Mouse (Mus musculus) embryonic facial prominence, embryonic 14.5 days (tissue): Measurements from ENCODE around the gene Macrod2. TPM values are rescaled to one million over a fixed set of nuclear protein-coding genes. Genes with fewer than 3 reads are reported as not detected.
A peak's percentile ranks its signal among the peaks of the same experiment; 100 is the strongest.

Source experiments
- ATAC-seq: fragments of 200-750 bp; cut with Nextera tagmentation; 2 replicates; pipeline ENCODE4 v1.8.0; 2017; ENCODE audit warnings: low read depth, moderate number of reproducible peaks, moderate TSS enrichment
- DNase-seq: peaks from one replicate; pipeline ENCODE4 v3.0.0-alpha.2; 2015; ENCODE audit warnings: low spot score
- H3K27ac ChIP-seq: fragments of 300-500 bp; sonication (generic); replicated peaks from 2 replicates; pipeline ENCODE4 v1.5.1; 2014; ENCODE audit warnings: low read depth, mild to moderate bottlenecking, low read length, moderate library complexity
- H3K27me3 ChIP-seq: fragments of 300-500 bp; sonication (generic); replicated peaks from 2 replicates; pipeline ENCODE4 v1.6.1; 2014; ENCODE audit warnings: low read length; ENCODE audit not compliant: control insufficient read depth, insufficient read depth
- H3K36me3 ChIP-seq: fragments of 300-500 bp; sonication (generic); 2 replicates; pipeline ENCODE4 v1.6.1; 2014; ENCODE audit warnings: low read length, mixed read lengths; ENCODE audit not compliant: control insufficient read depth, insufficient read depth
- H3K4me1 ChIP-seq: fragments of 300-500 bp; sonication (generic); 2 replicates; pipeline ENCODE4 v1.6.1; 2014; ENCODE audit warnings: antibody characterized with exemption, low read length; ENCODE audit not compliant: control insufficient read depth, insufficient read depth
- H3K4me2 ChIP-seq: fragments of 300-500 bp; sonication (generic); 2 replicates; pipeline ENCODE4 v1.6.1; 2014; ENCODE audit warnings: low read depth, mild to moderate bottlenecking, low read length, moderate library complexity, mixed read lengths
- H3K4me3 ChIP-seq: fragments of 300-500 bp; sonication (generic); 2 replicates; pipeline ENCODE4 v1.5.1; 2014; ENCODE audit warnings: low read depth, mild to moderate bottlenecking, low read length
- H3K9ac ChIP-seq: fragments of 300-500 bp; sonication (generic); 2 replicates; pipeline ENCODE4 v1.6.1; 2014; ENCODE audit warnings: low read depth, mild to moderate bottlenecking, low read length, moderate library complexity, mixed read lengths
- H3K9me3 ChIP-seq: fragments of 300-500 bp; sonication (generic); 2 replicates; pipeline ENCODE4 v1.6.1; 2016; ENCODE audit warnings: low read length; ENCODE audit not compliant: control insufficient read depth
- WGBS: fragments of 180-500 bp; shearing (Covaris S2); extraction: QIAGEN DNeasy Blood & Tissue Kit; methylation state at CpG from one replicate; pipeline ENCODE4 v1.1.7; 2014; 5-methylcytosine and 5-hydroxymethylcytosine counted together
- polyA plus RNA-seq: library from polyadenylated mRNA; unstranded; fragments of >200 nt; fragmentation: Nextera tagmentation; extraction: Ambion mirVana; gene quantifications from 2 replicates; pipeline ENCODE4 v1.2.1, GENCODE M21; 2014

The Macrod2 gene
- polyA plus RNA-seq, 1 experiment from 2014 or later, result 29.2 TPM

DNA sequence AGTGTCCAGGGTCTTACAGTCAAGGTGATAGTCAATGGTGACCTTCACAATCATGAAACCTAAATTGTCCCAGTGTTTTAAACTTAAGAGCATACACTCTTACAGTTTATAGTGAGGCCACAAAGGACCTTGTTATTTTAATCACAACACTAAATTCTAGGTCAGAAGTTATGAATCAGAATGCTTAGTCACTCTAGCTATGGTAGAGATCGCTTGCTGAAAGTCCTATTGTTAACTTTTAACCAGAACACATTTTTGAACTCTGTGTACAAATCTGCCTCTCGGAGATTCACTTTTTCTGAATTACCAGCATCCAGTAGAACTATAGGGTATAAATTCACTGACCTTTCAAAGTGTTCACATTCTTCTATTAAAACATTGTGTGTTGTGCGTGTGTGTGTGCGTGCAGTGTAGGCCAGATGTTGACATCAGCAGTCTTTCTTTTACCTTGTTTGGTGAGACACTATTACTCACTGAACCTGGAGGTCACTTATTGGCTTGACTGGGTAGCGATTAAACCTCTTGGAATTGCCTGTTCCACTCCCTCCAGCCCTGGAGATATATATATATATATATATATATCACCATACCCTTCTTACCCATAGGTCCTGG, 452.8 kb downstream of the Macrod2 start:
- H3K4me1 ChIP-seq, result no peaks in the 10 kb centered on the region
- no peak overlapping the region for H3K9ac ChIP-seq
- H3K4me3 ChIP-seq, result no peak overlapping the region
- no peaks in the 10 kb centered on the region for H3K9me3 ChIP-seq
- no peaks in the 10 kb centered on the region for H3K36me3 ChIP-seq
- 92% methylated on average over 5 of the region's 5 CpGs for WGBS
- no peak for ATAC-seq
- H3K27ac ChIP-seq, result no peak overlapping the region
- no peak for DNase-seq
- H3K4me2 ChIP-seq, result no peak overlapping the region
- no peaks in the 10 kb centered on the region for H3K27me3 ChIP-seq

DNA sequence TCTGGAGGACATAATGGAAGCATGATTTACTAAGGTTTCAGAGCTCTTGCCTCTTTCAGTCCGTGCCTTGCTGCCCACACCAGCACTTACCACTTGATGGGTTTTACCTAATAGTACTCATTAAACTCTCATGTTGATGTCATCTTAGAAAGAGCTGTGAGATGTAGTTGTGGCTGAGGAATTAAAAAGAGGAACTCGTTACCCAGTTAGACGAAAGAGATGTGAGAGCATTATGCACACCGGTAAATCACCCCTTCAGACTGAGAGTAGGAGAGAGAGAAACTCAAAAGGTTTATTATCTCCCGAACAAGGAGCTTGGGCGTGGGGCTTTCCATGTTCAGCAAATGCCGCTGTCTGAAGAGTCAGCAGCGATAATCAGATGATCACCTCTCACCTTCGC, 458.4 kb downstream of the Macrod2 start:
- no peak overlapping the region for H3K4me3 ChIP-seq
- no peak overlapping the region for H3K27ac ChIP-seq
- 82% methylated on average over 9 of the region's 9 CpGs for WGBS
- DNase-seq (no peak), ATAC-seq (no peak)
- no peak overlapping the region for H3K9ac ChIP-seq
- H3K4me1 ChIP-seq, result no peaks in the 10 kb centered on the region
- no peaks in the 10 kb centered on the region for H3K36me3 ChIP-seq
- no peaks in the 10 kb centered on the region for H3K9me3 ChIP-seq
- no peak overlapping the region for H3K4me2 ChIP-seq
- no peaks in the 10 kb centered on the region for H3K27me3 ChIP-seq

DNA sequence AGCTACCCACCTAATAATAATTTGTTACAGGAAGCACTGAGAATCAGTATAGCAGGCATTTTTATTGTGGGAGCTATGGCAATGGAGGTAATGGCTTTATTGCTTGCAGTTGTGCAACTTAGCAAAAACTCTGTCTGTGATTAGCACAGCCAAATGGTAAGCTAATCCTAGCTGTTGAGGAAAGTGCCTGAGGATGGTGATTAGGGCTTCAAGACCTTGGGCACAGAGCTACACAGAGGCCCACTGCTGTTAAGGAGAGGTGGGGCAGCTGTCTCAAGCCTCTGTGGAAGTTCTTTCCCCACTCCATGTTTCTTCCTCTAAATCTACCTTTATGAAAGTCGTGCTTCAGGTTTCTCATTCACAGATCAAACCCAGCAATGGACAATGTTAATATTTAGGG, 466.2 kb downstream of the Macrod2 start:
- no peaks in the 10 kb centered on the region for H3K4me1 ChIP-seq
- H3K4me3 ChIP-seq, result no peak overlapping the region
- DNase-seq, result no peak
- no peaks in the 10 kb centered on the region for H3K9me3 ChIP-seq
- no peak overlapping the region for H3K4me2 ChIP-seq
- 76% methylated on average over 1 of the region's 1 CpGs for WGBS
- no peaks in the 10 kb centered on the region for H3K27me3 ChIP-seq
- ATAC-seq, result no peak
- H3K36me3 ChIP-seq, result no peaks in the 10 kb centered on the region
- no peak overlapping the region for H3K27ac ChIP-seq
- no peak overlapping the region for H3K9ac ChIP-seq

DNA sequence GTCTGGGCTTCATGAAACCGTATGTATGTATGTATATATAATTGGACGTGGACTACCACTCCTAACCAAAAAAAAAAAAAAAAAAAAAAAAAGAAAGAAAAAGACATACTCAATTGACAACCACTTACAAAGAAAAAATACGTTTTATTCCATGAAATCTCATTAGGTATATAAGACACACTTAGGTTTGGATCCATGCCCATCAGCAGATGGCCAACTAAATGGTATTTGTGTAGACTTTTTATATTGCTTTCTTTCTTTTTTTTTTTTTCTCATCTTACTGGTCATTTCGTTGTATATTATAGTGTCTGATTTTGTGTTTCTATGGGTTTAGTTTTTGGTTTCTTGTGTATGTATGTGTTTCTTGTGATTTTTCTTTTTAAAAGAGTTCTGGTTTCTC, 467.6 kb downstream of the Macrod2 start:
- Histone ChIP-seq H3K27ac (no peak overlapping the region), H3K27me3 (no peaks in the 10 kb centered on the region), H3K9me3 (no peaks in the 10 kb centered on the region), H3K4me3 (no peak overlapping the region), H3K4me2 (no peak overlapping the region), H3K9ac (no peak overlapping the region), H3K4me1 (no peaks in the 10 kb centered on the region), H3K36me3 (no peaks in the 10 kb centered on the region)
- ATAC-seq, result no peak
- 79% methylated on average over 4 of the region's 4 CpGs for WGBS
- no peak for DNase-seq

DNA sequence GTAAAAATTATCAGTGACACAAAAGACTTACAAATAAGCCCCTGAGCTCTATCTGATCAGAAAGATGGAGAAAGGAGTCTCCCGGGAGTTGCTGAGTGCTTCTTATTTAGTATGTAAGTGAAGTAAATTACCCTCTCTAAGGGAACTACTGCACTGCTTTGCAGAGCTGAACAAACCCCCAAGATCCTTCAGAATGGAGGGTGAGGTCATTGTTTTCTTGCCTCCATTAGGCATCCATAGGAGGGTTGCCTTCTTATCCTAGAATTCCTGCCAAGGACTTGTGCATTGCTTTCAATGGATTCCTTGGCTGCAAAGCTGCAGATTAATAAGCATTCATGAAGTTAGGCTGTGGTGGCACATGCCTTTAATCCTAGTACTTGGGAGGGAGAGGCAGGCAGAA, 470.5 kb downstream of the Macrod2 start:
- Histone ChIP-seq H3K4me2 (no peak overlapping the region), H3K9me3 (no peaks in the 10 kb centered on the region), H3K27me3 (no peaks in the 10 kb centered on the region), H3K9ac (no peak overlapping the region), H3K4me1 (no peaks in the 10 kb centered on the region), H3K36me3 (no peaks in the 10 kb centered on the region), H3K27ac (no peak overlapping the region), H3K4me3 (no peak overlapping the region)
- ATAC-seq (no peak), DNase-seq (peak; percentile 13)
- 77% methylated on average over 1 of the region's 1 CpGs for WGBS

DNA sequence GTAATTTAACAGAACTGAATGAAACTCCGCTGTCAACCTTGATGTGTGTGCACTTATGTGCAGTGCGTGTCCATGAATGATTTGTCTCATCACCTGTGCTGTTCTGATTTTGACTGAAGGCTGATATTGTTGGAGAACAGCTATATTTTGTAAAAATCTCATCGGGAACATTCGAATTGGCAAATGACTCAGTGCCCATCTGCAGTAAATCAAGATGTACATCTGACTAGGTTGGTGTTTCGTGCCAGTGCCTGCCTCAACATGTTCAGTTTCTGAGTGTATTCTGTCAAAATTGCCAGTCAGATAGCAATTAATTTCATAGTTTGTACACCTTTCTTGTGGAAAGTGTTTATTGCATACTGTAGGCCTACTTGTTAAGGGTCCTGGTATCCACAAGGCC, 472.0 kb downstream of the Macrod2 start:
- Histone ChIP-seq H3K4me3 (no peak overlapping the region), H3K27me3 (no peaks in the 10 kb centered on the region), H3K4me1 (no peaks in the 10 kb centered on the region), H3K27ac (no peak overlapping the region), H3K4me2 (no peak overlapping the region), H3K9ac (no peak overlapping the region), H3K36me3 (no peaks in the 10 kb centered on the region), H3K9me3 (no peaks in the 10 kb centered on the region)
- ATAC-seq (no peak), DNase-seq (no peak)
- WGBS, result 83% methylated on average over 5 of the region's 5 CpGs

DNA sequence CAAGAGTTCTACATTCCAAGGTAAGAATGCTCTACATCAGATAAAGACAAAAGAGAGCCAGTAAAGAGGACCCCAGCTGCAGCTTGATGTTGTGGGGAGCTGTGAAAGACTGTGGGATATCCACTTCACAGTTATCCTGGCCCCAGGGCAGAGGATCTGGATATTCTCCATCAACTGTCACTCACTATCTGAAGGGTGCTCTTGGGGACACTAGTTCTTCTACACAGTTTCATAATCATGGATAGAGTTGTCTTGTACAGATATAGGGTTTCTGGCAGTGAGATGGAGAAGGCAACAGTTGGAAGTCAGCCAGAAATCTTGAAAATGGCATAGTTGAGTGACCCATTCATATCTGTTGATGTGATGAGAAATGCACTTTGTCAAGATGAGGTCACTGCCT, 490.1 kb downstream of the Macrod2 start:
- Histone ChIP-seq H3K27me3 (no peaks in the 10 kb centered on the region), H3K27ac (no peak overlapping the region), H3K4me2 (no peak overlapping the region), H3K9me3 (no peaks in the 10 kb centered on the region), H3K4me1 (no peaks in the 10 kb centered on the region), H3K4me3 (no peak overlapping the region), H3K36me3 (no peaks in the 10 kb centered on the region), H3K9ac (no peak overlapping the region)
- no peak for ATAC-seq
- no peak for DNase-seq

DNA sequence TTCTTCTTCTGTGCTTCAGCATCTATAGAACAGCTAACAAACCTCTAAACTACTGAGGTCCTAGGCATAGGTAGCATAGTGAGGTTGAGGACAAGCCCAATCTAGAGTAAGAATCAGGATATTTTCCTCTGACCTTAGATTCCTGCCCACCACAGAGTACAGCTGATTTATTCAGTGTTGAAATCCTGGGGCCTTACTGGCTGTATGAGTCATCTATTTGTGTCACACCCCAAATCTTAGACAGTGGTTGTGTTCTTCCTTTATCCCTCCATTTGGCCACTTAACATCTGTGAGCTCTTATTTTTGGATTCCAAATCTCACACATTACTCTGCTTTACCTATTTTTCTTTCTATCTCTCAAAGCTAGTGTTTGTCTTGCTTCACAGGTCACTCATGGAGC, 495.6 kb downstream of the Macrod2 start:
- Histone ChIP-seq H3K27me3 (no peaks in the 10 kb centered on the region), H3K9ac (no peak overlapping the region), H3K4me1 (no peaks in the 10 kb centered on the region), H3K9me3 (no peaks in the 10 kb centered on the region), H3K4me2 (no peak overlapping the region), H3K36me3 (no peaks in the 10 kb centered on the region), H3K27ac (no peak overlapping the region), H3K4me3 (no peak overlapping the region)
- no peak for DNase-seq
- no peak for ATAC-seq

DNA sequence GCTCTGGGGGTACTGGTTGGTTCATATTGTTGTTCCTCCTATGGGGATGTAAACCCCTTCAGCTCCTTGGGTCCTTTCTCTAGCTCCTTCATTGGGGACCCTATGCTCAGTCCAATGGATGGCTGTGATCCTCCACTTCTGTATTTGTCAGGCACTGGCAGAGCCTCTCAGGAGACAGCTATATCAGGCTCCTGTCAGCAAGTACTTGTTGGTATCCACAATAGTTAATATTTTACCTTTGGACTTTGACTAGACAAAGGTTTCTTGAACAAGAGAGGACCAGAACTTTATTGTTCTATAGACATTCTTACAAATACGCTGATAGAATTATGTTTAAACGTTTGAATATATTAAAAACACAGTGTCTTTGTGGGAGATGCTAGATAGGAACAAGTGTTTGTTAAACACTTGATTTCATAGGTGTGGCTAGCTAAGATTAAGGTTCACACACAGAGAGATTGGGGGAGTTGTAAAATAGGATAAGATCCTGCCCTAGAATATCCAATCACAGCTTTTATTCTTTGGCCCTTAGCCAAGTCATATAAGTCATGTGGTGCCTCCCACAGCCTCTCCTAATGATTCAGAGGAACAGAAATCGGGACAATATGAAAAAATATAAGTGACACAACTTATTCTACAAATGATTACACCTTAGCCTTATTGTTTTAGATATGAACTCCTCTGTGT, 501.4 kb downstream of the Macrod2 start:
- no peak for ATAC-seq
- H3K9me3 ChIP-seq, result no peaks in the 10 kb centered on the region
- no peak overlapping the region for H3K4me2 ChIP-seq
- 81% methylated on average over 3 of the region's 3 CpGs for WGBS
- H3K9ac ChIP-seq, result no peak overlapping the region
- H3K36me3 ChIP-seq, result no peaks in the 10 kb centered on the region
- no peak overlapping the region for H3K4me3 ChIP-seq
- H3K4me1 ChIP-seq, result no peaks in the 10 kb centered on the region
- no peak overlapping the region for H3K27ac ChIP-seq
- H3K27me3 ChIP-seq, result no peaks in the 10 kb centered on the region
- DNase-seq, result no peak
